Mouse (Mus musculus) forebrain, postnatal 0 days (tissue): ENCODE data around the gene Caln1. TPM values are rescaled to one million over a fixed set of nuclear protein-coding genes. Genes with fewer than 3 reads are reported as not detected.

Experiments used
- ATAC-seq: fragments of 200-750 bp; cut with Nextera tagmentation; 2 replicates; pipeline ENCODE4 v1.8.0; 2017; ENCODE audit warnings: mild to moderate bottlenecking, moderate library complexity
- DNase-seq: peaks from one replicate; pipeline ENCODE4 v3.0.0-alpha.2; 2015
- H3K27ac ChIP-seq: fragments of 300-500 bp; sonication (generic); 2 replicates; pipeline ENCODE4 v1.5.1; 2014; ENCODE audit warnings: low read depth, mild to moderate bottlenecking, antibody characterized with exemption, low read length, moderate library complexity, mixed read lengths
- H3K27me3 ChIP-seq: fragments of 300-500 bp; sonication (generic); 2 replicates; pipeline ENCODE4 v1.6.1; 2014; ENCODE audit warnings: mild to moderate bottlenecking, low read length, mixed read lengths; ENCODE audit not compliant: insufficient read depth
- H3K36me3 ChIP-seq: fragments of 300-500 bp; sonication (generic); 2 replicates; pipeline ENCODE4 v1.6.1; 2014; ENCODE audit warnings: mild to moderate bottlenecking, moderate library complexity; ENCODE audit not compliant: insufficient read depth
- H3K4me1 ChIP-seq: fragments of 300-500 bp; sonication (generic); 2 replicates; pipeline ENCODE4 v1.6.1; 2014; ENCODE audit warnings: antibody characterized with exemption; ENCODE audit not compliant: insufficient read depth
- H3K4me2 ChIP-seq: fragments of 300-500 bp; sonication (generic); 2 replicates; pipeline ENCODE4 v1.6.1; 2014; ENCODE audit warnings: low read depth, mild to moderate bottlenecking, moderate library complexity
- H3K4me3 ChIP-seq: fragments of 300-500 bp; sonication (generic); 2 replicates; pipeline ENCODE4 v1.5.1; 2014; ENCODE audit warnings: low read depth, low read length, mixed read lengths
- H3K9ac ChIP-seq: fragments of 300-500 bp; sonication (generic); 2 replicates; pipeline ENCODE4 v1.6.1; 2014; ENCODE audit warnings: mild to moderate bottlenecking
- H3K9me3 ChIP-seq: fragments of 300-500 bp; sonication (generic); 2 replicates; pipeline ENCODE4 v1.6.1; 2016; ENCODE audit warnings: low read length
- CTCF ChIP-seq: sonication (generic); IDR thresholded peaks from 2 replicates; pipeline ENCODE4 v1.5.1; 2016; ENCODE audit warnings: antibody characterized with exemption, control low read depth, low read depth
- WGBS: fragments of 180-500 bp; shearing (Covaris S2); extraction: QIAGEN DNeasy Blood & Tissue Kit; methylation state at CpG from one replicate; pipeline ENCODE4 v1.1.7; 2014; 5-methylcytosine and 5-hydroxymethylcytosine counted together
- polyA plus RNA-seq: library from polyadenylated mRNA; unstranded; fragments of >200 nt; fragmentation: Nextera tagmentation; extraction: Ambion mirVana; gene quantifications from 2 replicates; pipeline ENCODE4 v1.2.1, GENCODE M21; 2015
- total RNA-seq: library from RNA; depleted of rRNA; stranded (reverse); fragments of >200 nt; gene quantifications from 2 replicates; pipeline ENCODE4 v1.2.3, GENCODE M21; 2014; rRNA removed

Gene Caln1
- total and polyA plus RNA-seq, 2 experiments from 2014 or later: 48.7 to 58.7 TPM

DNA sequence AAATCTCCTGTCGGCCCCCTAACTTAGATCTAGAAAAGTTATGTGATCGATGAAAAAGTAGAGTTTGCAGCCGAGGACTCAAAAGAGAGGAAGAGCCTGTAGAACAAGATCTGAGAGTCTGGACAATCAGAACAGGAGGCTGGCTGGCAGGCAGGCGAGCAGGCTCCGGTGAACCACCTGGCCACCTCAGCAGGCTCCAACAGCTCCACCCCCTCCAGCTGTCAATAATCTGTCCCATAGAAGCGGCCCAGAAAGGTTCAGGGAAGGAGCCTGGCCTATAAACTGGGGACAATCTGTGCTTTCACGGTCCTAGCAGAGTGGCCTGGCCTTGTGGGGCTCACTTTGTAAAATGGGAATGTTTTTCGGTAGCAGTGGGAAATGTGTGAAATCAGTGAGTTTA, 501.8 kb downstream of the Caln1 start:
- H3K4me3 ChIP-seq: no peak overlapping the region
- TF ChIP-seq CTCF: no peak
- no peaks in the 10 kb centered on the region for H3K9me3 ChIP-seq
- no peaks in the 10 kb centered on the region for H3K36me3 ChIP-seq
- no peak for ATAC-seq
- 57% methylated on average over 8 of the region's 8 CpGs for WGBS
- H3K9ac ChIP-seq: no peak overlapping the region
- no peaks in the 10 kb centered on the region for H3K4me1 ChIP-seq
- no peak overlapping the region for H3K27ac ChIP-seq
- no peak overlapping the region for H3K4me2 ChIP-seq
- H3K27me3 ChIP-seq: no peaks in the 10 kb centered on the region
- no peak for DNase-seq

DNA sequence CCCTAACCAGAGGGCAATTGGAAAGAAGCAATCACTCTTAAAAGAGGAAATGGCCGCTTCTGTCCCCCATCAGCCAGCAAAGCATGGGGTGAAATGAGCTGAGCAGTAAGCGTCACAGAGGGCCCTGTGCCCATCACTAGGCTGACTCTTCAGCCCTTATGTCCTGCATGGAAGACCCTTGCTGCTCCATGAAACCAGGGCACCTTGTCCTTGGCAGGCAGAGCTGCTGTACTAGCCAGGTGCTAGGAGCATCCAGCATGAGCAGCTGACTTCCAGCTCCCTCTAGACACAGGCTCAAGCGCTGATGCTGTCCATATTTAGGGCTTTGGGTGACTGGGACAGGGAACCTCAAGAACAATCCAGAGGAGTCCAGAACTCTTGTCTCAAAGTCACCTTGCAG, 506.1 kb downstream of the Caln1 start:
- TF ChIP-seq CTCF: no peak
- DNase-seq (no peak), ATAC-seq (no peak)
- no peaks in the 10 kb centered on the region for H3K9me3 ChIP-seq
- no peaks in the 10 kb centered on the region for H3K36me3 ChIP-seq
- no peaks in the 10 kb centered on the region for H3K4me1 ChIP-seq
- WGBS: 87% methylated on average over 3 of the region's 3 CpGs
- no peak overlapping the region for H3K4me2 ChIP-seq
- H3K9ac ChIP-seq: no peak overlapping the region
- H3K27ac ChIP-seq: no peak overlapping the region
- H3K27me3 ChIP-seq: no peaks in the 10 kb centered on the region
- H3K4me3 ChIP-seq: no peak overlapping the region

DNA sequence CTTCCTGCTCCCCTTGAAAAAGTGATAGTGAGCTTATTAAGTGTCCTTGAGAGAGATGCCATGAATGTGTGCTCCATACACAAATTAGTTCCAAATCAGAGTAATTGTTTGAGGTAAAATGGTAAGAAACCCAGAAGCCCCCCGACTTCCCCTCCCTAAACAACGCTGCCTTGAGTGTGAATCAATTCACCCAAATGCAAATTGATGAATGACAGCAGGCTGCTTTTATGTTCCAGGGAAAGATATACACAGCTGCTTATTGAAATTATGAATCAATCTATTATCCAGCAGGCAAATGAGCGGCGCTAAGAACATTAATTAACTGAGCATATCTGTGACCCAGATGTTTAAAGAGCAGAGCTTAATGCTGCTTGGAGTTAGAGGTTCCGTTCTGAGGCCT, 511.1 kb downstream of the Caln1 start:
- H3K4me2 ChIP-seq: no peak overlapping the region
- no peak for TF ChIP-seq CTCF
- no peaks in the 10 kb centered on the region for H3K4me1 ChIP-seq
- 61% methylated on average over 5 of the region's 5 CpGs for WGBS
- peak; percentile 40; the same call in 1 of the 2 replicates for ATAC-seq
- H3K9me3 ChIP-seq: no peaks in the 10 kb centered on the region
- H3K36me3 ChIP-seq: no peaks in the 10 kb centered on the region
- H3K4me3 ChIP-seq: no peak overlapping the region
- H3K27me3 ChIP-seq: no peaks in the 10 kb centered on the region
- H3K9ac ChIP-seq: no peak overlapping the region
- DNase-seq: no peak
- no peak overlapping the region for H3K27ac ChIP-seq

DNA sequence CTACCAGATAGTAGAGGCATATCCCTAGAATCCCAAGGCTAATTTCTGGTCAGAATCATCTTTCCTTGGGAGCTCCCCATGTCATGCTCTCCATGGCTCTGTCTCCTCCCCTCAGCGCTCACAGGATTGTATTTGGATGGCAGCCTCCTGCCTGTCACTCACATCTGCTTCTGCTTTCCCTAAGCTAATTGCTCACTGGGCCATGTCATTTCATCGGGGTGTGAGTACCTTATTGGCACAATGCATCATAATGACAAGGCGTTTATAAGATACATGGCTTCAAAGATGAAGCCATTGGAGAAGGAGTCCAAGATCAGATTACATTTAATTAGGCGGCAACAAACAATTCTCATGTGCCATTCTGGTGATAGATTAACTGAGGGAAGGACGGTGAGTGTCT, 522.5 kb downstream of the Caln1 start:
- 34% methylated on average over 5 of the region's 5 CpGs for WGBS
- no peak for ATAC-seq

DNA sequence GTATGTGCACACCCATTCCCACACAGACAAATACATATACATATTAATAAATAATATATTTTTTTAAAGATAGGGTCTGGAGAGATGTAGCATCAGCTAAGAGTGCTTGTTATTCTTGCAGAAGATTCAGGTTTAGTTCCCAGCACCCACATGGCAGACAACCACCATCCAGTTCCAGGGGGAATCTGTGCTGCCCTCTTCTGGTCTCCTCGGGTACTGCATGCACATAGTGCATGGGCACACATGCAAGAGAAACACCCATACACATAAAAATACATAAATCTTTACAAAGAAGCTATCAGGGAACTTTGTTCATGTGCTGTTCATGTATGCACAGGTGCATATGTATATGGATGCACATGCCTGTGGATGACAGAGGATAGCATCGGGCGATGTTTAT, 526.7 kb downstream of the Caln1 start:
- ATAC-seq (no peak), DNase-seq (no peak)
- WGBS: 96% methylated on average over 3 of the region's 3 CpGs
- no peaks in the 10 kb centered on the region for H3K4me1 ChIP-seq
- no peaks in the 10 kb centered on the region for H3K9me3 ChIP-seq
- H3K36me3 ChIP-seq: no peaks in the 10 kb centered on the region
- H3K4me3 ChIP-seq: no peak overlapping the region
- no peak overlapping the region for H3K9ac ChIP-seq
- no peak overlapping the region for H3K4me2 ChIP-seq
- H3K27me3 ChIP-seq: no peaks in the 10 kb centered on the region
- no peak overlapping the region for H3K27ac ChIP-seq
- TF ChIP-seq CTCF: peak; percentile 38

More for the DNA sequence above, 522.5 kb downstream of the Caln1 start:
- Histone ChIP-seq H3K27ac (no peak overlapping the region), H3K4me2 (no peak overlapping the region), H3K36me3 (no peaks in the 10 kb centered on the region), H3K4me1 (no peaks in the 10 kb centered on the region), H3K9ac (no peak overlapping the region), H3K9me3 (no peaks in the 10 kb centered on the region), H3K4me3 (no peak overlapping the region), H3K27me3 (no peaks in the 10 kb centered on the region)
- DNase-seq: no peak
- TF ChIP-seq CTCF: no peak

Other genes with a start within 250 kb of the Caln1 start
- 16.7 and 22.4 TPM in 2 replicates for gene Kctd7, start 224.6 kb upstream of the Caln1 start, total RNA-seq
- gene Kctd7, start 224.6 kb upstream of the Caln1 start, polyA plus RNA-seq: 7.4 and 10.7 TPM in 2 replicates
- gene Rabgef1, start 197.7 kb upstream of the Caln1 start, total RNA-seq: 23.0 and 26.8 TPM in 2 replicates
- gene Rabgef1, start 197.7 kb upstream of the Caln1 start, polyA plus RNA-seq: 23.8 and 32.5 TPM in 2 replicates
- gene Tmem248, start 152.4 kb upstream of the Caln1 start, total RNA-seq: 29.8 and 45.8 TPM in 2 replicates
- 20.6 and 29.1 TPM in 2 replicates for gene Tmem248, start 152.4 kb upstream of the Caln1 start, polyA plus RNA-seq
- gene Sbds, start 113.9 kb upstream of the Caln1 start, total RNA-seq: 27.2 and 27.8 TPM in 2 replicates
- gene Sbds, start 113.9 kb upstream of the Caln1 start, polyA plus RNA-seq: 43.7 and 45.2 TPM in 2 replicates
- gene Tyw1, start 113.8 kb upstream of the Caln1 start, total RNA-seq: 18.0 and 19.8 TPM in 2 replicates
- gene Tyw1, start 113.8 kb upstream of the Caln1 start, polyA plus RNA-seq: 17.8 and 18.5 TPM in 2 replicates
- gene A330070K13Rik, start 15.2 kb downstream of the Caln1 start, total RNA-seq: not detected in 2 replicates
- 0.27 TPM in 1 of 2 replicates, not detected in the other for gene A330070K13Rik, start 15.2 kb downstream of the Caln1 start, polyA plus RNA-seq